Mouse (Mus musculus) large intestine, adult 2 months (tissue): ENCODE measurements around the gene Clps. TPM values are rescaled to one million over a fixed set of nuclear protein-coding genes. Genes with fewer than 3 reads are reported as not detected.

Experiments used
- polyA plus RNA-seq: library from polyadenylated mRNA; depleted of rRNA; stranded (reverse); fragments of >200 nt; gene quantifications from 2 replicates; pipeline ENCODE4 v1.2.3, GENCODE M21; 2012; rRNA removed

The Clps gene
- polyA plus RNA-seq, 1 experiment: 786 TPM

Other genes starting within 250 kb of the Clps start
- 8.7 and 11.2 TPM in 2 replicates for gene Fance, start 247.2 kb downstream of the Clps start, polyA plus RNA-seq
- gene Rpl10a, start 232.3 kb downstream of the Clps start, polyA plus RNA-seq: 2,568 and 3,337 TPM in 2 replicates
- gene Tead3, start 209.9 kb downstream of the Clps start, polyA plus RNA-seq: 21.6 and 23.5 TPM in 2 replicates
- gene Tulp1, start 195.5 kb downstream of the Clps start, polyA plus RNA-seq: 0.51 and 0.58 TPM in 2 replicates
- gene Fkbp5, start 43.2 kb downstream of the Clps start, polyA plus RNA-seq: 12.8 and 17.9 TPM in 2 replicates
- not detected in 2 replicates for gene Armc12, start 30.0 kb downstream of the Clps start, polyA plus RNA-seq
- 0.38 TPM in 1 of 2 replicates, not detected in the other for gene Clpsl2, start 11.4 kb downstream of the Clps start, polyA plus RNA-seq
- 0.63 and 0.84 TPM in 2 replicates for gene Lhfpl5, start 14.9 kb upstream of the Clps start, polyA plus RNA-seq
- gene Srpk1, start 61.9 kb upstream of the Clps start, polyA plus RNA-seq: 26.6 and 38.3 TPM in 2 replicates
- 0.14 and 0.52 TPM in 2 replicates for gene Slc26a8, start 129.5 kb upstream of the Clps start, polyA plus RNA-seq
- gene Mapk14, start 130.6 kb upstream of the Clps start, polyA plus RNA-seq: 49.0 and 62.1 TPM in 2 replicates
- gene AC170998.1, start 165.3 kb upstream of the Clps start, polyA plus RNA-seq: 0.26 and 0.44 TPM in 2 replicates
- gene Mapk13, start 208.5 kb upstream of the Clps start, polyA plus RNA-seq: 387 and 424 TPM in 2 replicates
- 71.3 and 102 TPM in 2 replicates for gene Brpf3, start 240.3 kb upstream of the Clps start, polyA plus RNA-seq